Mouse (Mus musculus) ovary, postnatal 10 days (tissue): ENCODE data around the gene Ttc7.

Experiments used
- DNase-seq: peaks from one replicate; pipeline ENCODE4 v3.0.0; 2022; ENCODE audit warnings: low spot score

The Ttc7 gene

DNA sequence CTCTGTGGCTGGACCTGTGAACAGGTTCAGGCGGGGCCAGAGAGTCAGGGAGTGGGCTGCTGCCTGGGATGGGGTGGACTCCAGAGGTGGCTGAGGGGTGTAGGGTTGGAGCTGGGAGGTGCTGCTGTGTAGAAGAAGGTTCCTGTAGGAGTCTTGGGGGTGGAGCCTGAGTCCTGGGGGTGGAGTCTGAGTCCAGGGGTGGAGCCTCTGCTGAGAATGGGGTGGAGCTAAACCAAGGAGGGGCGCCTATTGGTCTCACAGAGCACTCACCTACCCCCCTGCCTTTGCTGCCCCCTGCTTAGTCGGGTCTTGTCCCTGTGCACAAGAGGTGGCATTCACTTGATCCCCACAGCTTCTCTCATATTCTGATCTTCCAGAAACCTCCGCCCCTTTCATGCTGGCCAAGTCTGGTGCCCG is 31.9 kb downstream of the Ttc7 start:
- no peak for DNase-seq

GRCm38 (mm10) chr17:87315021-87315531 is 32.4 kb downstream of the Ttc7 start:
- peak; percentile 85 for DNase-seq

- DNase-seq = no peak
These were observed 33.4 kb downstream of the Ttc7 start for GRCm38 (mm10) chr17:87315891-87316763.

GRCm38 (mm10) chr17:87317271-87317670 is 34.6 kb downstream of the Ttc7 start:
- DNase-seq = no peak

DNA sequence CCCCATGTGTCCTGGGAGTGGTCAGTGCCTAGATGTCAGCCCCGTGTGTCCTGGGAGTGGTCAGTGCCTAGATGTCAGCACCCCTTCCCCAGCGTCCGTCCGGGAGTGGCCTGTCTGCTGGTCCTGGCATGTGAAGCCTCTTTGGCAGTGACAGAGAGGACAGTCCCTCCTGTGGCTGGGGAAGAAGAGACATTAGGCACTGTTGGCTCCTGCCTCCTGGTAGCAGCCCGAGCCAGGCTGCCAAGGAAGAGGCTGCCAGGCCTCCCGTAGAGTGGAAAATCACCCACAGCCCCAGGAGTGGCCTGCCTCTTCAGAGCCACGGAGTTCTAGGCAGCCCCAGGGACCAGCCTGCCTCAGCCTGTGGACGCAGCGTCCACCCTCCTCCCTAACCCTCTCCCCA is 35.3 kb downstream of the Ttc7 start:
- DNase-seq = no peak

DNA sequence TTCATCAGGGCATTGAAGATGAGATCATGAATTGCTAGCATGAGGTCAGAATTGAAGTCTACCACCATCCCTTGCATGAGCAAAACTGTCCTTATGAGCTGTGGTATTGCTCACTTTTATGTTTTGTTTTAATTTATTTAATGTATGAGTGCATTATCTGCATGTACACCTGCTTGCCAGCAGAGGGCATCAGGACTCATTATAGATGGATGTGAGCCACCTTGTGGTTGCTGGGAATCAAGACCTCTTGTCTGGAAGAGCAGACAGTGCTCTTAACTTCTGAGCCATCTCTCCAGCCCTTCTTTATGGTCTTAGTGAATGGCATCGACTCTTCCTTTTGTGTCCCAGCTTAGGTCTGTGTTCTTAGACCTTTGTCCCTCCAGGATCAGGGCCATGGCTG is 39.0 kb downstream of the Ttc7 start:
- no peak for DNase-seq

GRCm38 (mm10) chr17:87323215-87323614 is 40.5 kb downstream of the Ttc7 start:
- no peak for DNase-seq

DNA sequence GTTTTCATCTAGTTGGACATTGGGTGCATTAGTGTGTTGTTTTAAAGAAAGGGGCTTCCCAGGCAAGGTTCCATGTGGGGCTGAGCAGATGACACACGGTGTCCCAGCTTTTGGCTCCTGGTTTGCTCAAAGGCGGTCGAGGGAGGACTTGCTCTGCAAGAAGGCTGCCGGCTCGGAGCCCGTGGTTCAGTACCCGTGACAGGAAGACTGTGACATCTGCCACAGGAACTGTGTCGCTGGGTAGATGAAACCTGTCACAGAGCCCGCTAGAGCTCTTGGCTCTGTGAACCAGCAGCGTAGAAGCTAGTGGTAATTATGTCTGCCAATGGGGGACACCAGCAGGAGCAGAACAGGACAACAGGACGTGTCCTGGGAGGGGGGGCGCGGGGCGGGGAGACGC is 42.8 kb downstream of the Ttc7 start:
- DNase-seq = no peak

GRCm38 (mm10) chr17:87326987-87327386 is 44.3 kb downstream of the Ttc7 start:
- DNase-seq = no peak

DNA sequence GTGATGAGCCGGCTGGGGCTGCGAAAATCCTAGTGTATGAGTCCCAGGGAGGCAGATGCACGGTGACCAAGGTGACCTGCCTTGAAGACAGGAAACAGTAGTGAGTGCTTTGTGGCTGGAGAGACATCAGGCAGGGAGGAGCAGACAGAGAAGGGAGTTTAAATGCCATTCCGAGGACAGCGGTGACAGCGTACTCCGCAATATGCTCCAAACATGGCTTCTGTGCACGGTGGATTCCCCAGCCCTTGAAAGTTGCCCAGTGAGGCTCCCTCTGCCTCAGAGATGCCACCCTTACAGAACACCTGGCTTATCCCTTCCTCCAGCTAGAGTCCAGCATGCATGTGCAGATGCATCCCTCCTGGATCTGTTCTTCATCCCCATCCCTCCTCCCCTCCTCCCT is 45.0 kb downstream of the Ttc7 start:
- DNase-seq = no peak

DNA sequence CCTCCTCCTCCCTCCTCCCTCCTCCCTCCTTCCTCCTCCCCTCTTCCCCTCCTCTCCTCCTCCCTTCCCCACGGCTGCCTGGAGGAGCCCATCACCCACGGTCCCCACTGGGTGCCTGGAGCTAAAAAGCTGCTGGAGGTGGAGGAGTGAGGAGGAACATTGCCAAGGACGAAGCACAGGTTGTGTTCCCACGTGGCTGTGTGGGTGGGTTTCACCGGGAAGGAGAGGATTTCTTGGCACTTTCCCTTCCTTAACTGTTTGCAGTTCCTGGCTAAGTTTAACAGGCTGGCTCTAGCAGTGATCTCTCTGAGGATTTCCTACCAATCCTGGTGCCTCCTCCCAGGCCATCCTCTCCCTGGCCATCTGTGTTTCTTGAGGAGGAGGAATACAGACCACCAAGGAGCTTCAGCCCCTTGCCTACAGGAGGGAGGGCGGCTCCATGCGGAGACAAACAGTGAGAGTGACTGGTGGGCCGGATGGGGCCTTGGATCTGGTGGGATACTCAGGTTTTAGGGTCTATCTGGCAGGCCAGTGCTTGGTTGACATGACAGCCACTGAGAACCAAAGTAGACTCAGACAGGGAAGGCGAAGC is 45.6 kb downstream of the Ttc7 start:
- no peak for DNase-seq

- no peak for DNase-seq
These were observed 46.5 kb downstream of the Ttc7 start for GRCm38 (mm10) chr17:87329144-87329700.

GRCm38 (mm10) chr17:87330250-87330920 is 47.7 kb downstream of the Ttc7 start:
- no peak for DNase-seq

GRCm38 (mm10) chr17:87330921-87331291 is 48.2 kb downstream of the Ttc7 start:
- DNase-seq = no peak

GRCm38 (mm10) chr17:87331336-87332141 is 48.9 kb downstream of the Ttc7 start:
- no peak for DNase-seq

DNA sequence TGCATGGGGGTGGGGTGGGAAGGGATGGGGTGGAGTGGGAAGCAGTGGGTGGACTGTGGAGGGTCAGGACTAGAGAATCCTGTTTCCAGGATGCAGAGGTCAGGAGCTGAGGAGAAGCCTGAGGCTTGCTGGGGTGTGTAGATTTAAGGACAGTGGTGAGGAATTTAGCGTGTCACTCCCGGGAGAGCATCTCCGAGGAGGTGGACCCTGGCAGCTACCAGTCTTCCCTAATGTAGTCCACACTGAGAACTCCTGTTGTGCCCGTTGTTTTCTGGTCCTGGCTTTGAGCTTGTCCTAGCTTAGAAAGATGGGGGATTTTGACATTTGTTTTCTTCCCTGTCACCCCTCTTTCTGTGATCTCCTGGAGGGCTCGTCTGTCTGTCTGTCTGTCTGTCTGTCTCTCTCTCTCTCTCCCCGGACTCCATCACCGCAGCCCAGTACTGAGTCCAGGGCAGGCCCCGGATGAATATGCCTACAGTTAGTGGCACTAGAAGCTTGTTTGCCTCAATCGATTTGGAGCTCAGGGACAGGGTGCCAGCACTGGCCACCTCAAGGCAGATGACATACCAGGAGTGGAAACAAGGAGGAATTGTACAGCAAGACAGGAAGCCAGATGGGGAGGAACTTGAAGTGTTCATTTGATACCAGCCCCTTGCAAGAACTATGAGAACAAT is 49.6 kb downstream of the Ttc7 start:
- DNase-seq = no peak

- DNase-seq = no peak
These were observed 50.2 kb downstream of the Ttc7 start for GRCm38 (mm10) chr17:87332887-87333286.

- no peak for DNase-seq
These were observed 51.5 kb downstream of the Ttc7 start for GRCm38 (mm10) chr17:87334162-87334561.

GRCm38 (mm10) chr17:87335152-87335551 is 52.5 kb downstream of the Ttc7 start:
- no peak for DNase-seq

DNA sequence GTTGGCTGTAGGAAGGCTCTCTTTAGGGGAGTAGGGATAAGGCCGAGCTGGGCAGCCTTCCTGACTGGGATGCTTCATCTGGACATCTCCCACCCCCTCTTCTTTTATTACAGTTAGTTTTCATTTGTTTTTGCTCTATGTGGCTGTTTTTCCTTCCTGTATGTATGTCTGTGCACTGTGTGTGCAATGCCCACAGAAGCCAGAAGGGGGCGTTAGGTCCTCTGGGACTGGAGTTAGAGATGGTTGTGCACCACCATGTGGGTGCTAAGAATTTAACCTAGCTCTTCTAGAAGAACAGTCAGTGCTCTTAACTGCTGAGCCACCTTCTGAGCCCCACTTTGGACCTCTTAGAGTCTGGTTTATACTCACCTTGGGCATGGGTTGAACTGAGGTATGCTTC is 53.0 kb downstream of the Ttc7 start:
- DNase-seq = no peak

- DNase-seq = no peak
These were observed 54.2 kb downstream of the Ttc7 start for GRCm38 (mm10) chr17:87336910-87337309.
